Mouse (Mus musculus): ENCODE measurements around the gene Rab1b.

Gene Rab1b

GRCm38 (mm10) chr19:5051031-5051430 is 55.8 kb downstream of the Rab1b start:
- peak in 1 of 2 experiments; percentile 14 for DNase-seq (ENCODE audit: low spot score in 2 of 2)

- DNase-seq (ENCODE audit: low spot score in 2 of 2), result peak in 1 of 2 experiments; percentile 15
Measured at GRCm38 (mm10) chr19:5050047-5050905, 56.6 kb downstream of the Rab1b start, which contains the start of gene Rin1. Rin1 (plus strand) TSS chr19:5050481.

DNA sequence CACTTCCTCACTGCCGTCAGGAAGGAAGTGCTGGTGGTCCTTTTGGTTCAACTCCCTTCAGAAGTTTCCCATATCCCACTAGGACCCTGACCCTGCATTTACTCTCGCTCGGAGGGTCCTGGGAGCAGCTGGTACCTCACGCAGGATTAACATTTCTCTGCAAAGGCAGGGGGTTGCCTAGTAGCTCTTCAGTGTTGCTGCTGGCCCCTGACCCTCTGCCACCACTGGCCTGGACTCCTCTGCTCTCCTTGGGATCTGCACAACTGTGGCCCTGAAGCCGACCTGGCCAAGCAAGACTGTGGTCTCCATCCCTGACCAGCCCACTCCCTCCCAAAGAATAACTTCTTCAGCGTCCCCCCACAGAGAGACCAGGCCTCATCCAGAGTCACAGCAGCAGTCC is 57.5 kb downstream of the Rab1b start:
- no peak for DNase-seq (ENCODE audit: low spot score in 2 of 2)
